Mouse (Mus musculus): Measurements from ENCODE around the gene Zar1l. TPM values are rescaled to one million over a fixed set of nuclear protein-coding genes. Genes with fewer than 3 reads are reported as not detected.

Gene Zar1l
- total and polyA plus RNA-seq, 3 experiments, result not detected

GRCm38 (mm10) chr5:150521937-150522866 lies 4.2 kb upstream of the Zar1l start, which contains the start of gene Brca2:
Brca2 (plus strand) TSS chr5:150522630.
- dilution Hi-C loops (cut with MboI; ENCODE audit: extremely low pct_ligation_motif_present, extremely low pct_unique_long_range_greater_than_20kb, low sequenced_read_pairs), result no loop called here

GRCm38 (mm10) chr5:150519551-150519950 lies 1.6 kb upstream of the Zar1l start:
- Histone ChIP-seq H3K9me3 (replicated peaks; ENCODE audit: low read length) (no peaks in the 10 kb centered on the region), H3K4me3 (replicated peaks in 1 of 3; ENCODE audit: low read depth in 2 of 3, low read length in 2 of 3, poor library complexity in 1 of 3) (no peak overlapping the region), H3K27me3 (replicated peaks) (no peaks in the 10 kb centered on the region), H3K27ac (ENCODE audit: insufficient read depth, low read depth) (no peak overlapping the region), H3K36me3 (replicated peaks in 1 of 2; ENCODE audit: control insufficient read depth in 1 of 2, insufficient read depth in 1 of 2, low read length in 1 of 2) (peaks cover 1 to 5% of the 10 kb centered on the region in 2 experiments), H3K4me1 (ENCODE audit: control insufficient read depth in 1 of 2, insufficient read depth in 2 of 2) (peaks cover 4 to 16% of the 10 kb centered on the region in 2 experiments; a peak in 3 of 4 replicates), H3K4me2 (ENCODE audit: insufficient read depth, low read depth, poor library complexity, severe bottlenecking) (no peak overlapping the region), H3K9ac (ENCODE audit: insufficient read depth, low read depth) (no peak overlapping the region), H3K79me2 (replicated peaks; ENCODE audit: control insufficient read depth, extremely low read depth, insufficient read depth, poor library complexity, severe bottlenecking) (no peaks in the 10 kb centered on the region; the same call in 1 of the 2 replicates)
- dilution Hi-C loops (cut with MboI; ENCODE audit: extremely low pct_ligation_motif_present, extremely low pct_unique_long_range_greater_than_20kb, low sequenced_read_pairs) (no loop called here), in situ Hi-C loops (cut with MboI; ENCODE audit: low pct_ligation_motif_present, low pct_unique_long_range_greater_than_20kb, low sequenced_read_pairs) (no loop called here)
- peak; percentile 64 for DNase-seq (ENCODE audit: extremely low read depth)
- TF ChIP-seq SIN3A (IDR thresholded peaks at IDR 0.05; ENCODE audit: low read length) (no peak), GABPA (IDR thresholded peaks at IDR 0.05; ENCODE audit: insufficient replicate concordance, low read depth, low read length) (no peak), USF1 (IDR thresholded peaks at IDR 0.05; ENCODE audit: low read depth, low read length) (no peak), SMC3 (IDR thresholded peaks at IDR 0.05; ENCODE audit: low read depth, low read length) (peak; percentile 59), RAD21 (IDR thresholded peaks at IDR 0.05; ENCODE audit: low read depth, low read length) (peak; percentile 72), CHD2 (IDR thresholded peaks at IDR 0.05; ENCODE audit: low read length) (no peak), POLR2A (IDR thresholded peaks at IDR 0.05; ENCODE audit: low read depth, low read length) (no peak), MEF2A (IDR thresholded peaks at IDR 0.05; ENCODE audit: borderline replicate concordance, low read depth, low read length) (peak; percentile 87), ZMIZ1 (IDR thresholded peaks at IDR 0.05; ENCODE audit: low read depth, low read length) (no peak), IRF4 (IDR thresholded peaks at IDR 0.05; ENCODE audit: low read depth, low read length) (no peak), ZNF384 (IDR thresholded peaks at IDR 0.05; ENCODE audit: low read depth, low read length) (no peak), ELF1 (IDR thresholded peaks at IDR 0.05; ENCODE audit: low read depth, low read length) (no peak), JUN (IDR thresholded peaks at IDR 0.05; ENCODE audit: insufficient read depth, low read depth, low read length) (0 out of 2 replicates have a peak, but pooled peaks have one; percentile 16), E2F4 (IDR thresholded peaks at IDR 0.05; ENCODE audit: insufficient replicate concordance, low read depth, low read length) (no peak), USF2 (conservative IDR thresholded peaks at IDR 0.05; ENCODE audit: low read depth, low read length) (no peak), JUND (conservative IDR thresholded peaks at IDR 0.05; ENCODE audit: low read depth, low read length) (0 out of 2 replicates have a peak, but pooled peaks have one; percentile 26)

More at GRCm38 (mm10) chr5:150521937-150522866, 4.2 kb upstream of the Zar1l start, which contains the start of gene Brca2:
- TF ChIP-seq KAT2A (IDR thresholded peaks at IDR 0.05; ENCODE audit: insufficient replicate concordance, low read length) (peak; percentile 87), MAX (IDR thresholded peaks at IDR 0.05; ENCODE audit: low read length) (peak; percentile 97), MXI1 (IDR thresholded peaks at IDR 0.05; ENCODE audit: low read depth, low read length) (peak; percentile 97), BHLHE40 (IDR thresholded peaks at IDR 0.05; ENCODE audit: low read depth, low read length) (peak; percentile 40; the same call in 1 of the 2 replicates), E2F4 (IDR thresholded peaks at IDR 0.05; ENCODE audit: insufficient replicate concordance, low read depth, low read length) (peak; percentile 94; the same call in 1 of the 2 replicates), UBTF (IDR thresholded peaks at IDR 0.05; ENCODE audit: low read depth, low read length) (peak; percentile 45; the same call in 1 of the 2 replicates), TCF12 (IDR thresholded peaks at IDR 0.05; ENCODE audit: low read depth, low read length) (peak; percentile 95), EP300 (IDR thresholded peaks at IDR 0.05; ENCODE audit: low read length) (peak; percentile 50; the same call in 1 of the 2 replicates), ZKSCAN1 (IDR thresholded peaks at IDR 0.05; ENCODE audit: borderline replicate concordance, low read depth, low read length) (no peak), JUND (conservative IDR thresholded peaks at IDR 0.05; ENCODE audit: low read depth, low read length) (peak; percentile 36; the same call in 1 of the 2 replicates), IRF4 (IDR thresholded peaks at IDR 0.05; ENCODE audit: low read depth, low read length) (peak; percentile 67; the same call in 1 of the 2 replicates), JUN (IDR thresholded peaks at IDR 0.05; ENCODE audit: insufficient read depth, low read depth, low read length) (no peak), CHD2 (IDR thresholded peaks at IDR 0.05; ENCODE audit: low read length) (peak; percentile 73; the same call in 1 of the 2 replicates), USF2 (conservative IDR thresholded peaks at IDR 0.05; ENCODE audit: low read depth, low read length) (no peak), USF1 (IDR thresholded peaks at IDR 0.05; ENCODE audit: low read depth, low read length) (no peak), NELFE (IDR thresholded peaks at IDR 0.05; ENCODE audit: low read depth, low read length) (peak; percentile 90), HCFC1 (IDR thresholded peaks at IDR 0.05; ENCODE audit: low read depth, low read length) (peak; percentile 87), MYC (IDR thresholded peaks at IDR 0.05; ENCODE audit: low read depth, low read length) (peak; percentile 99), ZMIZ1 (IDR thresholded peaks at IDR 0.05; ENCODE audit: low read depth, low read length) (peak; percentile 85), RAD21 (IDR thresholded peaks at IDR 0.05; ENCODE audit: low read depth, low read length) (no peak), MAZ (IDR thresholded peaks at IDR 0.05; ENCODE audit: low read depth, low read length) (peak; percentile 63; the same call in 1 of the 2 replicates), ELF1 (IDR thresholded peaks at IDR 0.05; ENCODE audit: low read depth, low read length) (peak; percentile 89), TBP (conservative IDR thresholded peaks at IDR 0.05; ENCODE audit: low read depth, low read length) (peak; percentile 73), POLR2AphosphoS2 (IDR thresholded peaks at IDR 0.05; ENCODE audit: low read depth, low read length) (peak; percentile 90), NRF1 (IDR thresholded peaks at IDR 0.05; ENCODE audit: low read depth, low read length) (peak; percentile 50), ZC3H11A (IDR thresholded peaks at IDR 0.05; ENCODE audit: low read depth, low read length) (no peak), CTCF (conservative IDR thresholded peaks at IDR 0.05 in 1 of 2, IDR thresholded peaks at IDR 0.05 in 1 of 2; ENCODE audit: low read depth in 2 of 2, low read length in 2 of 2) (no peak), POLR2A (IDR thresholded peaks at IDR 0.05; ENCODE audit: low read depth, low read length) (peak; percentile 94), RCOR1 (conservative IDR thresholded peaks at IDR 0.05; ENCODE audit: low read depth, low read length) (no peak; the same call in 1 of the 2 replicates), SIN3A (IDR thresholded peaks at IDR 0.05; ENCODE audit: low read length) (peak; percentile 97), CHD1 (IDR thresholded peaks at IDR 0.05; ENCODE audit: low read depth, low read length) (peak; percentile 70; the same call in 1 of the 2 replicates), MEF2A (IDR thresholded peaks at IDR 0.05; ENCODE audit: borderline replicate concordance, low read depth, low read length) (peak; percentile 59), PAX5 (IDR thresholded peaks at IDR 0.05; ENCODE audit: low read length) (no peak)
- DNase-seq (ENCODE audit: extremely low read depth), result peak; percentile 82
- H3K4me1 ChIP-seq (ENCODE audit: control insufficient read depth in 1 of 2, insufficient read depth in 2 of 2), result peaks cover 5 to 18% of the 10 kb centered on the region in 2 experiments; a peak in 3 of 4 replicates
- no peaks in the 10 kb centered on the region for H3K9me3 ChIP-seq (replicated peaks; ENCODE audit: low read length)
- H3K79me2 ChIP-seq (replicated peaks; ENCODE audit: control insufficient read depth, extremely low read depth, insufficient read depth, poor library complexity, severe bottlenecking), result no peaks in the 10 kb centered on the region; the same call in 1 of the 2 replicates
- no peaks in the 10 kb centered on the region for H3K27me3 ChIP-seq (replicated peaks)
- H3K27ac ChIP-seq (ENCODE audit: insufficient read depth, low read depth), result peak within 1 kb of the TSS; percentile 14; the same call in 1 of the 2 replicates
- peak within 1 kb of the TSS; percentile 93 for H3K4me2 ChIP-seq (ENCODE audit: insufficient read depth, low read depth, poor library complexity, severe bottlenecking)
- H3K36me3 ChIP-seq (replicated peaks in 1 of 2; ENCODE audit: control insufficient read depth in 1 of 2, insufficient read depth in 1 of 2, low read length in 1 of 2), result peaks cover 6 to 14% of the 10 kb centered on the region in 2 experiments
- in situ Hi-C loops (cut with MboI; ENCODE audit: low pct_ligation_motif_present, low pct_unique_long_range_greater_than_20kb, low sequenced_read_pairs), result no loop called here
- peak within 1 kb of the TSS; percentile 83 to 91 (median 88) for H3K4me3 ChIP-seq (replicated peaks in 1 of 3; ENCODE audit: low read depth in 2 of 3, low read length in 2 of 3, poor library complexity in 1 of 3)
- H3K9ac ChIP-seq (ENCODE audit: insufficient read depth, low read depth), result peak within 1 kb of the TSS; percentile 78

Data from CH12.LX (cell line).